Mouse (Mus musculus): ENCODE results near the gene Gm14418. TPM values are rescaled to one million over a fixed set of nuclear protein-coding genes. Genes with fewer than 3 reads are reported as not detected.

The Gm14418 gene
- 15.3 TPM for polyA plus RNA-seq (2014; fragmentation: Illumina TruSeq; extraction: RNeasy Lipid Tissue Mini Kit (QIAGEN cat#74804))

DNA sequence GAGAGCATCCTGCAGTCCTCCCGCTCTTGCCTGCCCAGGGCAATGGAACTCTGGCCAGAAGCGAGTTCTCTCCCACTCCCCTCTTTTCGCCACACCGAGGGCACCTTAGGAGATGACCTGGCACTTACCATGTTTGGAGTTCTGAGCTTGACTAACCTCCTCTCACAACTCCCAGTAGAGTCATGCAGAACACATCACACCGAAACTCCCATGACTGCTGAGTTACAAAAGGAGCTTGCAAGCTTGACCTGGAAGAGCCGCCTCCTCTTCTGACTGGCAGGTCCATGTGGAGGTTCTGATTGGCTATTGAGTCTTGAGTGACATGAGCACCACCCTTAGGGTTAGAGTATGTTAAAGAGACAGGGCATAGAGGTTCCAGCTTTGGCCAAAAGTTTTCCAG, at the start of gene Gm14418:
Gene Gm14418 (minus strand): TSS at position 225 of the 400 bp plus-strand sequence.

Other genes with a start within 250 kb of the Gm14418 start
- 115 TPM for gene Gm14410, start 191.9 kb downstream of the Gm14418 start, polyA plus RNA-seq (2014; fragmentation: Illumina TruSeq; extraction: RNeasy Lipid Tissue Mini Kit (QIAGEN cat#74804))
- gene Gm14409, start 131.3 kb downstream of the Gm14418 start, polyA plus RNA-seq (2014; fragmentation: Illumina TruSeq; extraction: RNeasy Lipid Tissue Mini Kit (QIAGEN cat#74804)), result 1.5 TPM
- 18.5 TPM for gene Gm14412, start 74.0 kb downstream of the Gm14418 start, polyA plus RNA-seq (2014; fragmentation: Illumina TruSeq; extraction: RNeasy Lipid Tissue Mini Kit (QIAGEN cat#74804))
- 93.7 TPM for gene Zfp970, start 66.4 kb upstream of the Gm14418 start, polyA plus RNA-seq (2014; fragmentation: Illumina TruSeq; extraction: RNeasy Lipid Tissue Mini Kit (QIAGEN cat#74804))
- gene Gm14403, start 99.9 kb upstream of the Gm14418 start, polyA plus RNA-seq (2014; fragmentation: Illumina TruSeq; extraction: RNeasy Lipid Tissue Mini Kit (QIAGEN cat#74804)), result 57.8 TPM
- gene Gm14406, start 179.9 kb upstream of the Gm14418 start, polyA plus RNA-seq (2014; fragmentation: Illumina TruSeq; extraction: RNeasy Lipid Tissue Mini Kit (QIAGEN cat#74804)), result 0.91 TPM